Mouse (Mus musculus) embryonic facial prominence, embryonic 11.5 days (tissue): ENCODE data around the gene Pgap3. TPM values are rescaled to one million over a fixed set of nuclear protein-coding genes. Genes with fewer than 3 reads are reported as not detected.

Experiments used
- ATAC-seq: fragments of 200-750 bp; cut with Nextera tagmentation; replicated peaks from 2 replicates; pipeline ENCODE4 v1.8.0; 2017; ENCODE audit warnings: low read depth; ENCODE audit not compliant: insufficient number of reproducible peaks, low FRiP score, low TSS enrichment
- DNase-seq: peaks from one replicate; pipeline ENCODE4 v3.0.0-alpha.2; 2015; ENCODE audit warnings: low spot score
- H3K27ac ChIP-seq: fragments of 300-500 bp; sonication (generic); replicated peaks from 2 replicates; pipeline ENCODE4 v1.5.1; 2014; ENCODE audit warnings: mild to moderate bottlenecking, low read depth, low read length, control low read depth
- H3K27me3 ChIP-seq: fragments of 300-500 bp; sonication (generic); 2 replicates; pipeline ENCODE4 v1.6.1; 2014; ENCODE audit warnings: mild to moderate bottlenecking, low read length, moderate library complexity, mixed read lengths; ENCODE audit not compliant: control insufficient read depth, insufficient read depth
- H3K36me3 ChIP-seq: fragments of 300-500 bp; sonication (generic); replicated peaks from 2 replicates; pipeline ENCODE4 v1.6.1; 2014; ENCODE audit warnings: low read depth, mild to moderate bottlenecking, low read length, moderate library complexity, mixed read lengths; ENCODE audit not compliant: control insufficient read depth, insufficient read depth
- H3K4me1 ChIP-seq: fragments of 300-500 bp; sonication (generic); 2 replicates; pipeline ENCODE4 v1.6.1; 2014; ENCODE audit warnings: low read length, mixed read lengths; ENCODE audit not compliant: control insufficient read depth, insufficient read depth
- H3K4me2 ChIP-seq: fragments of 300-500 bp; sonication (generic); 2 replicates; pipeline ENCODE4 v1.6.1; 2014; ENCODE audit warnings: low read depth, mild to moderate bottlenecking, control low read depth, low read length, moderate library complexity
- H3K4me3 ChIP-seq: fragments of 300-500 bp; sonication (generic); 2 replicates; pipeline ENCODE4 v1.5.1; 2014; ENCODE audit warnings: low read depth, low read length, control low read depth
- H3K9ac ChIP-seq: fragments of 300-500 bp; sonication (generic); replicated peaks from 2 replicates; pipeline ENCODE4 v1.6.1; 2014; ENCODE audit warnings: mild to moderate bottlenecking, control low read depth, low read length
- H3K9me3 ChIP-seq: fragments of 300-500 bp; sonication (generic); replicated peaks from 2 replicates; pipeline ENCODE4 v1.6.1; 2016; ENCODE audit warnings: mild to moderate bottlenecking, low read length, inconsistent platforms, mixed read lengths; ENCODE audit not compliant: control insufficient read depth
- WGBS: fragments of 180-500 bp; shearing (Covaris S2); extraction: QIAGEN DNeasy Blood & Tissue Kit; methylation state at CpG from one replicate; pipeline ENCODE4 v1.1.7; 2014; 5-methylcytosine and 5-hydroxymethylcytosine counted together
- polyA plus RNA-seq: library from polyadenylated mRNA; unstranded; fragments of >200 nt; fragmentation: Nextera tagmentation; extraction: Ambion mirVana; gene quantifications from 2 replicates; pipeline ENCODE4 v1.2.1, GENCODE M21; 2014

Gene Pgap3
- polyA plus RNA-seq, 1 experiment from 2014 or later, result 6.5 TPM

DNA sequence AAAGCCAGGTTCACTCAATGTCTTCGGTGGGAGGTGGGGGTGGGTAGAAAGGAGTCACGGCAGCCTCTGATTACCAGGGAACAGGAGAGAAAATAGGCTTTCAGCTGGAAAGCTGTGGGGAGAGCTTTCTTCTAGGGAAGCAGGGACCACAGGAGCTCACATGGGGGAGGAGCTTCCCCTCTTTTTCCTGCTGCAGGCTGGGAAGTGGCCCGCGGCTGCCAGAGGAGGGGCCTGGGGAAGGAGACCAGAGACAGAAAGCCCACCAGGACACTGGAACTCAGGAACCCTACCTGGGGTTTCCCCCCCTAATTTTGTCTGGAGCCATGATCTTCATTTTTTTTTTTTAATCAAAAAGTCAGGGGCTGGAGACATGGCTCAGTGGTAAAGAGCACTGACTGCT lies 59.7 kb downstream of the Pgap3 start:
- Histone ChIP-seq H3K9ac (no peak overlapping the region), H3K4me2 (no peak overlapping the region), H3K4me3 (no peak overlapping the region), H3K4me1 (peaks cover 2% of the 10 kb centered on the region; the same call in 1 of the 2 replicates), H3K9me3 (no peaks in the 10 kb centered on the region), H3K27me3 (peaks cover 70% of the 10 kb centered on the region), H3K36me3 (no peaks in the 10 kb centered on the region), H3K27ac (no peak overlapping the region)
- ATAC-seq, result no peak
- DNase-seq, result no peak
- 5% methylated on average over 3 of the region's 4 CpGs for WGBS

GRCm38 (mm10) chr11:98339679-98340287 lies 60.5 kb downstream of the Pgap3 start:
- peaks cover 73% of the 10 kb centered on the region for H3K27me3 ChIP-seq
- H3K4me3 ChIP-seq, result no peak overlapping the region
- no peak overlapping the region for H3K27ac ChIP-seq
- 6% methylated on average over 11 of the region's 11 CpGs for WGBS
- DNase-seq (no peak), ATAC-seq (no peak)
- H3K9ac ChIP-seq, result no peak overlapping the region
- H3K36me3 ChIP-seq, result no peaks in the 10 kb centered on the region
- no peaks in the 10 kb centered on the region for H3K9me3 ChIP-seq
- peaks cover 2% of the 10 kb centered on the region; the same call in 1 of the 2 replicates for H3K4me1 ChIP-seq
- H3K4me2 ChIP-seq, result peak overlapping the region; percentile 70; the same call in 1 of the 2 replicates

DNA sequence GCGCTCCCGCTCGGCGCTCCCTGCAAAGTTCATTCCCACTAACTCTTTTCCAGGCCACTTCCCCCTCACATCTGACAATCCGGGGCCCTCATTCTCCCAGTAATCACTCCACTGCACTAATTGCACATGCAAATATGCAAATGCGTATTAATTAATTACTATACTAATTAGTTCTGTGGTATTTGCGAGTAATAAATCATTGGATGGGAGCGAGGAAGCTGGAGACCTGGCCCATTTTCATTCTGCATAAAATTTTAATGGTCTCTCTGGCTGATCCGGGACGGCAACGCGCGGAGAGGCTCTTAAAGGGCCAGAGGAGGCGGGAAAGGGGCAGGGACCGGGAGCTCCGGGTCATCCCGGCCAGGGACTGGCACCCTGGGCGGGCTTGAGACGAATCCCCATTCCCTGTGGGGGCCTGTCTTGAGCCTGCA lies 61.2 kb downstream of the Pgap3 start:
- DNase-seq, result no peak
- peaks cover 80% of the 10 kb centered on the region for H3K27me3 ChIP-seq
- peaks cover 2% of the 10 kb centered on the region; the same call in 1 of the 2 replicates for H3K4me1 ChIP-seq
- H3K27ac ChIP-seq, result no peak overlapping the region
- H3K36me3 ChIP-seq, result no peaks in the 10 kb centered on the region
- no peak overlapping the region for H3K9ac ChIP-seq
- H3K4me3 ChIP-seq, result peak overlapping the region; percentile 21
- no peaks in the 10 kb centered on the region for H3K9me3 ChIP-seq
- peak overlapping the region; percentile 70 for H3K4me2 ChIP-seq
- WGBS, result 0% methylated on average over 19 of the region's 19 CpGs
- ATAC-seq, result no peak

Other genes with a start within 250 kb of the Pgap3 start
- 85.2 and 85.8 TPM in 2 replicates for gene Med1, start 207.2 kb downstream of the Pgap3 start, polyA plus RNA-seq
- gene Cdk12, start 197.4 kb downstream of the Pgap3 start, polyA plus RNA-seq, result 12.2 and 13.4 TPM in 2 replicates
- 0.13 and 0.24 TPM in 2 replicates for gene Neurod2, start 70.8 kb downstream of the Pgap3 start, polyA plus RNA-seq
- 0.24 and 0.31 TPM in 2 replicates for gene Ppp1r1b, start 52.1 kb downstream of the Pgap3 start, polyA plus RNA-seq
- 31.1 and 33.8 TPM in 2 replicates for gene Stard3, start 42.1 kb downstream of the Pgap3 start, polyA plus RNA-seq
- gene Tcap, start 16.7 kb downstream of the Pgap3 start, polyA plus RNA-seq, result 0.29 and 0.46 TPM in 2 replicates
- gene Pnmt, start 14.0 kb downstream of the Pgap3 start, polyA plus RNA-seq, result 0.18 and 0.24 TPM in 2 replicates
- gene Erbb2, start 12.0 kb upstream of the Pgap3 start, polyA plus RNA-seq, result 26.5 and 30.8 TPM in 2 replicates
- 89.3 and 95.6 TPM in 2 replicates for gene Mien1, start 38.5 kb upstream of the Pgap3 start, polyA plus RNA-seq
- 8.1 and 8.5 TPM in 2 replicates for gene Grb7, start 45.9 kb upstream of the Pgap3 start, polyA plus RNA-seq
- 0.07 TPM in 1 of 2 replicates, not detected in the other for gene Ikzf3, start 145.5 kb upstream of the Pgap3 start, polyA plus RNA-seq
- gene Zpbp2, start 150.6 kb upstream of the Pgap3 start, polyA plus RNA-seq, result 0.24 TPM in 1 of 2 replicates, not detected in the other
- gene Ormdl3, start 186.9 kb upstream of the Pgap3 start, polyA plus RNA-seq, result 8.0 and 9.3 TPM in 2 replicates
- not detected in 2 replicates for gene Lrrc3c, start 197.8 kb upstream of the Pgap3 start, polyA plus RNA-seq
- 0.83 and 1.2 TPM in 2 replicates for gene Gm12355, start 225.2 kb upstream of the Pgap3 start, polyA plus RNA-seq
- gene Gsdma3, start 225.9 kb upstream of the Pgap3 start, polyA plus RNA-seq, result not detected in 2 replicates
- not detected in 2 replicates for gene Gsdma2, start 246.3 kb upstream of the Pgap3 start, polyA plus RNA-seq